Mouse (Mus musculus) adrenal gland (tissue): ENCODE data around the gene Rasd1.

ENCODE experiments used
- intact Hi-C: fragments of 180-260 bp; cut with DNase I; formaldehyde crosslinking; loops from one replicate; pipeline ENCODE4 v1.15.1; 2025
- long read RNA-seq, 2 experiments: library from polyadenylated mRNA; unstranded; transcript quantifications; one replicate each; pipeline ENCODE4 v2.0.0; 2020; ENCODE audit warnings: borderline replicate concordance in 1 of 2; ENCODE audit not compliant: insufficient replicate concordance in 1 of 2

Rasd1 gene
- long read RNA-seq, experiment 1, transcript Rasd1-201 (2 exons, 1,611 nt) = major isoform, 14 of 14 reads
- long read RNA-seq, experiment 1, partial matches to known transcripts = 0 of 14 reads
- long read RNA-seq, experiment 1, other reads (novel, unspliced or antisense) = 0 of 14 reads
- long read RNA-seq, experiment 2, transcript Rasd1-201 (2 exons, 1,611 nt) = major isoform, 7 of 7 reads
- long read RNA-seq, experiment 2, partial matches to known transcripts = 0 of 7 reads
- long read RNA-seq, experiment 2, other reads (novel, unspliced or antisense) = 0 of 7 reads

GRCm38 (mm10) chr11:59964818-59965217 is at the start of gene Rasd1:
Gene Rasd1, minus strand, starts transcription at chr11:59964944.
- intact Hi-C loops = loop anchor here (2.0 to 5.0 kb wide), 3 partner anchors 62 to 112 kb away; no protein-coding TSS in a partner anchor

GRCm38 (mm10) chr11:60011516-60011915 is 46.8 kb upstream of the Rasd1 start:
- intact Hi-C loops = no loop called here

GRCm38 (mm10) chr11:60009451-60009850 is 44.7 kb upstream of the Rasd1 start:
- intact Hi-C loops = no loop called here

- intact Hi-C loops = no loop called here
Measured at GRCm38 (mm10) chr11:60005866-60006265, 41.1 kb upstream of the Rasd1 start.

- intact Hi-C loops = no loop called here
Measured at GRCm38 (mm10) chr11:60004716-60005115, 40.0 kb upstream of the Rasd1 start.

- intact Hi-C loops = no loop called here
Measured at GRCm38 (mm10) chr11:60003811-60004210, 39.1 kb upstream of the Rasd1 start.

GRCm38 (mm10) chr11:60001231-60001980 is 36.7 kb upstream of the Rasd1 start:
- intact Hi-C loops = no loop called here

- intact Hi-C loops = no loop called here
Measured at GRCm38 (mm10) chr11:59994318-59994717, 29.6 kb upstream of the Rasd1 start.

GRCm38 (mm10) chr11:59991365-59991764 is 26.6 kb upstream of the Rasd1 start:
- intact Hi-C loops = no loop called here

- intact Hi-C loops = no loop called here
Measured at GRCm38 (mm10) chr11:59989406-59989805, 24.7 kb upstream of the Rasd1 start.

- intact Hi-C loops = no loop called here
Measured at GRCm38 (mm10) chr11:59977831-59978230, 13.1 kb upstream of the Rasd1 start.

- intact Hi-C loops = no loop called here
Measured at GRCm38 (mm10) chr11:59975241-59975640, 10.5 kb upstream of the Rasd1 start.

GRCm38 (mm10) chr11:59973389-59973788 is 8.6 kb upstream of the Rasd1 start:
- intact Hi-C loops = no loop called here

GRCm38 (mm10) chr11:59971691-59972090 is 6.9 kb upstream of the Rasd1 start:
- intact Hi-C loops = no loop called here

GRCm38 (mm10) chr11:59970780-59971179 is 6.0 kb upstream of the Rasd1 start:
- intact Hi-C loops = no loop called here

- intact Hi-C loops = loop anchor here (5.0 kb wide), 2 partner anchors 85 to 110 kb away; no protein-coding TSS in a partner anchor
Measured at GRCm38 (mm10) chr11:59967765-59968164, 3.0 kb upstream of the Rasd1 start.

GRCm38 (mm10) chr11:59966102-59966483 is 1.3 kb upstream of the Rasd1 start:
- intact Hi-C loops = loop anchor here (5.0 kb wide), 2 partner anchors 84 to 111 kb away; no protein-coding TSS in a partner anchor

- intact Hi-C loops = loop anchor here (2.0 to 5.0 kb wide), 3 partner anchors 61 to 112 kb away; no protein-coding TSS in a partner anchor
Measured at GRCm38 (mm10) chr11:59965227-59966101, 720 bp upstream of the Rasd1 start.

GRCm38 (mm10) chr11:59964163-59964758 is 483 bp downstream of the Rasd1 start:
- intact Hi-C loops = loop anchor here (2.0 kb wide), 1 partner anchor 63 kb away; no protein-coding TSS in a partner anchor

- intact Hi-C loops = loop anchor here (2.0 kb wide), 1 partner anchor 63 kb away; no protein-coding TSS in a partner anchor
Measured at GRCm38 (mm10) chr11:59963364-59964162, 1.2 kb downstream of the Rasd1 start.
